ENCODE assay signal across 18 mouse cellular contexts in genomic region chr6:54103276-54103975, GRCm38 (mm10).
DNase-seq lines count a peak whose midpoint lies in the region; ATAC-seq and TF ChIP-seq lines count a peak whose summit lies in the region.
"Had no signal": no experiment of that assay in that cellular context is flagged by ENCODE, and none has a peak within 500 bp of the region (broad histone marks: within the 10 kb centered on the region; RNA-seq: fewer than 3 reads in every experiment).

No protein-coding gene starts in this region.

- no peaks in the 10 kb centered on the region for H3K9me3 ChIP-seq in kidney, embryonic 14.5 days (ENCODE audit: control insufficient read depth, low read length)
- no peaks in the 10 kb centered on the region for H3K9me3 ChIP-seq in heart, embryonic 16.5 days (replicated peaks; ENCODE audit: control insufficient read depth, low read length)
- H3K9me3 ChIP-seq in stomach, postnatal 0 days (ENCODE audit: control insufficient read depth, low read length), result no peaks in the 10 kb centered on the region
- H3K9me3 ChIP-seq: limb, embryonic 15.5 days had no signal

- intact Hi-C loops in gastrocnemius, adult 2 months (cut with DNase I), result no loop called here
- intact Hi-C loops in gastrocnemius, postnatal 36 days (cut with DNase I), result no loop called here

- DNase-seq in gastrocnemius, adult 2 months, result peak; percentile 18
- DNase-seq in gastrocnemius, postnatal 36 days, result no peak
- DNase-seq in kidney, postnatal 10 days, result peak; percentile 44
- DNase-seq in stomach, postnatal 0 days (ENCODE audit: low spot score), result no peak
- DNase-seq in right cerebral cortex, adult 18-20 months, result no peak
- DNase-seq: adrenal gland, postnatal 10 days; cerebellum, adult 9-11 months; retina, postnatal 1 day; spleen, adult 18-20 months; thymus, adult 2 months had no signal

- H3K27ac ChIP-seq in gastrocnemius, adult 2 months, result no peak overlapping the region
- no peak overlapping the region for H3K27ac ChIP-seq in kidney, embryonic 14.5 days (ENCODE audit: low read depth, low read length)
- H3K27ac ChIP-seq in brown adipose tissue, adult 24 weeks (replicated peaks; ENCODE audit: low read depth, low read length), result peak overlapping the region; percentile 61; the same call in 1 of the 2 replicates
- H3K27ac ChIP-seq in heart, embryonic 16.5 days (ENCODE audit: low read length), result peak overlapping the region; percentile 63
- H3K27ac ChIP-seq in stomach, postnatal 0 days (replicated peaks), result no peak overlapping the region
- H3K27ac ChIP-seq: hindbrain, embryonic 14.5 days; limb, embryonic 15.5 days had no signal

- no peak overlapping the region for H3K9ac ChIP-seq in kidney, embryonic 14.5 days (ENCODE audit: low read depth, low read length)
- H3K9ac ChIP-seq in heart, embryonic 16.5 days (ENCODE audit: low read length), result no peak overlapping the region
- no peak overlapping the region for H3K9ac ChIP-seq in stomach, postnatal 0 days (ENCODE audit: low read length)
- H3K9ac ChIP-seq: hindbrain, embryonic 14.5 days; limb, embryonic 15.5 days had no signal

- ATAC-seq in kidney, embryonic 14.5 days (ENCODE audit: low FRiP score, low TSS enrichment), result no peak
- no peak for ATAC-seq in heart, embryonic 16.5 days (replicated peaks; ENCODE audit: extremely low read depth, insufficient read depth, low FRiP score)
- ATAC-seq in stomach, postnatal 0 days (ENCODE audit: low FRiP score, low TSS enrichment), result no peak
- ATAC-seq: forebrain, embryonic 14.5 days; intestine, embryonic 16.5 days; midbrain, embryonic 16.5 days had no signal

- no peak overlapping the region for H3K4me3 ChIP-seq in gastrocnemius, adult 2 months
- H3K4me3 ChIP-seq in kidney, embryonic 14.5 days (ENCODE audit: low read length), result no peak overlapping the region
- no peak overlapping the region for H3K4me3 ChIP-seq in brown adipose tissue, adult 24 weeks (ENCODE audit: insufficient read depth, low read depth, low read length)
- no peak overlapping the region for H3K4me3 ChIP-seq in heart, embryonic 16.5 days (ENCODE audit: low read length)
- no peak overlapping the region for H3K4me3 ChIP-seq in stomach, postnatal 0 days (ENCODE audit: low read depth, low read length)
- H3K4me3 ChIP-seq: limb, embryonic 15.5 days had no signal

- H3K4me1 ChIP-seq in kidney, embryonic 14.5 days (ENCODE audit: control insufficient read depth, insufficient read depth, low read length), result peaks cover 10% of the 10 kb centered on the region
- H3K4me1 ChIP-seq in brown adipose tissue, adult 24 weeks (ENCODE audit: control insufficient read depth, insufficient read depth, insufficient read length, low read length), result peaks cover 10% of the 10 kb centered on the region
- peaks cover 20% of the 10 kb centered on the region for H3K4me1 ChIP-seq in heart, embryonic 16.5 days (ENCODE audit: control insufficient read depth, insufficient read depth, low read length)
- H3K4me1 ChIP-seq in stomach, postnatal 0 days (replicated peaks; ENCODE audit: control insufficient read depth, insufficient read depth), result no peaks in the 10 kb centered on the region

- 77% methylated on average over 9 of the region's 9 CpGs for WGBS in kidney, embryonic 14.5 days
- WGBS in heart, embryonic 16.5 days, result 61% methylated on average over 9 of the region's 9 CpGs
- 66% methylated on average over 9 of the region's 9 CpGs for whole genome bisulfite sequencing in stomach, postnatal 0 days

- TF ChIP-seq CTCF in gastrocnemius, adult 2 months (IDR thresholded peaks at IDR 0.05), result no peak
- no peak for TF ChIP-seq CTCF in stomach, postnatal 0 days (IDR thresholded peaks at IDR 0.05; ENCODE audit: low read depth)

- H3K36me3 ChIP-seq in kidney, embryonic 14.5 days (ENCODE audit: control insufficient read depth, insufficient read depth, low read length), result no peaks in the 10 kb centered on the region
- H3K36me3 ChIP-seq in heart, embryonic 16.5 days (ENCODE audit: control insufficient read depth, insufficient read depth), result no peaks in the 10 kb centered on the region
- H3K36me3 ChIP-seq in stomach, postnatal 0 days (ENCODE audit: control insufficient read depth, insufficient read depth, low read length), result no peaks in the 10 kb centered on the region
- H3K36me3 ChIP-seq: limb, embryonic 15.5 days had no signal

- H3K27me3 ChIP-seq in kidney, embryonic 14.5 days (ENCODE audit: control insufficient read depth, insufficient read depth, low read length), result no peaks in the 10 kb centered on the region
- no peaks in the 10 kb centered on the region for H3K27me3 ChIP-seq in heart, embryonic 16.5 days (ENCODE audit: control insufficient read depth, insufficient read depth, low read length)
- no peaks in the 10 kb centered on the region for H3K27me3 ChIP-seq in stomach, postnatal 0 days (ENCODE audit: control insufficient read depth, insufficient read depth, low read length)
- H3K27me3 ChIP-seq: limb, embryonic 15.5 days had no signal

- no peak overlapping the region for H3K4me2 ChIP-seq in kidney, embryonic 14.5 days (replicated peaks; ENCODE audit: low read depth, low read length)
- H3K4me2 ChIP-seq in heart, embryonic 16.5 days (ENCODE audit: low read depth, low read length), result no peak overlapping the region
- H3K4me2 ChIP-seq in stomach, postnatal 0 days (replicated peaks; ENCODE audit: low read depth), result no peak overlapping the region
- H3K4me2 ChIP-seq: hindbrain, embryonic 14.5 days; limb, embryonic 15.5 days had no signal

- TF ChIP-seq EP300 in stomach, postnatal 0 days (optimal IDR thresholded peaks at IDR 0.05), result no peak

Comparison
In these comparisons a context has a peak if more than half of its experiments do, and no peak if none do; other contexts are left out.
1. DNase-seq: peak in gastrocnemius, adult 2 months (single experiment) and kidney, postnatal 10 days (single experiment); none in gastrocnemius, postnatal 36 days (0 of 2), stomach, postnatal 0 days (single experiment) and right cerebral cortex, adult 18-20 months (single experiment).
2. H3K27ac ChIP-seq: peak in brown adipose tissue, adult 24 weeks (single experiment) and heart, embryonic 16.5 days (single experiment); none in gastrocnemius, adult 2 months (single experiment), kidney, embryonic 14.5 days (single experiment) and stomach, postnatal 0 days (single experiment).